In genomic region chrX:13037085-13037484, GRCm38 (mm10) we compare ENCODE assay signal across 15 mouse cellular contexts.
"Had no signal": no experiment of that assay in that cellular context is flagged by ENCODE, and none has a peak within 500 bp of the region (broad histone marks: within the 10 kb centered on the region; RNA-seq: fewer than 3 reads in every experiment).

No protein-coding gene starts in this region.

- H3K36me3 ChIP-seq: limb, embryonic 12.5 days; midbrain, embryonic 10.5 days; neural tube, embryonic 12.5 days had no signal

- DNase-seq: kidney, adult 8-10 months; kidney, postnatal 25 days; layer of hippocampus, adult 9-11 months; liver; lung, adult 18-20 months; lung, postnatal 4 days; midbrain, embryonic 14.5 days; retina, postnatal 1 day; right cerebral cortex, postnatal 14 days; thymus, adult 18-20 months; thymus, postnatal 14 days had no signal

- H3K9ac ChIP-seq: limb, embryonic 12.5 days; liver, embryonic 14.5 days; neural tube, embryonic 12.5 days had no signal

- H3K4me2 ChIP-seq: limb, embryonic 12.5 days; neural tube, embryonic 12.5 days had no signal

- H3K4me3 ChIP-seq: limb, embryonic 12.5 days; midbrain, embryonic 10.5 days; neural tube, embryonic 12.5 days had no signal

- H3K4me1 ChIP-seq: limb, embryonic 12.5 days; midbrain, embryonic 10.5 days; neural tube, embryonic 12.5 days had no signal

- H3K27ac ChIP-seq: limb, embryonic 12.5 days; liver, embryonic 14.5 days; midbrain, embryonic 10.5 days; neural tube, embryonic 12.5 days had no signal

- H3K27me3 ChIP-seq: neural tube, embryonic 12.5 days had no signal

- H3K9me3 ChIP-seq: limb, embryonic 12.5 days; midbrain, embryonic 10.5 days; neural tube, embryonic 12.5 days had no signal
